Mouse (Mus musculus) adrenal gland, postnatal 25 days (tissue): Measurements from ENCODE around the gene Olfr59. TPM values are rescaled to one million over a fixed set of nuclear protein-coding genes. Genes with fewer than 3 reads are reported as not detected.

Experiments
- DNase-seq: peaks from one replicate; pipeline ENCODE4 v3.0.0; 2021; ENCODE audit warnings: mixed read lengths
- long read RNA-seq: library from polyadenylated mRNA; stranded (forward); transcript quantifications from one replicate; pipeline ENCODE4 v2.0.0, GENCODE M21; 2021
- total RNA-seq: library from RNA; stranded (reverse); gene quantifications from 2 replicates; pipeline ENCODE4 v1.2.3, GENCODE M21; 2021

Olfr59 gene
- total RNA-seq = not detected in 2 replicates
- long read RNA-seq = 0 reads

GRCm38 (mm10) chr11:74283436-74283835 lies at the start of gene Olfr59:
Olfr59 (plus strand) TSS chr11:74283736.
- DNase-seq = no peak

- peak; percentile 7 for DNase-seq
Observed at GRCm38 (mm10) chr11:74241201-74241600, 42.3 kb upstream of the Olfr59 start.

GRCm38 (mm10) chr11:74259508-74259907 lies 24.0 kb upstream of the Olfr59 start, which contains the start of gene Olfr406:
Olfr406 (plus strand) TSS chr11:74259808.
- DNase-seq = no peak

GRCm38 (mm10) chr11:74287256-74287655 lies 3.7 kb downstream of the Olfr59 start:
- no peak for DNase-seq

- no peak for DNase-seq
Observed at GRCm38 (mm10) chr11:74326044-74326443, 42.5 kb downstream of the Olfr59 start.

- DNase-seq = no peak
Observed at GRCm38 (mm10) chr11:74328781-74329180, 45.2 kb downstream of the Olfr59 start.

- no peak for DNase-seq
Observed at GRCm38 (mm10) chr11:74337931-74338330, 54.4 kb downstream of the Olfr59 start, which contains the start of gene Olfr410. Olfr410 (minus strand) TSS chr11:74338031.

Other genes with a start within 250 kb of the Olfr59 start
- gene Olfr139, start 227.2 kb upstream of the Olfr59 start, total RNA-seq = not detected in 2 replicates
- gene Olfr399, start 227.1 kb upstream of the Olfr59 start, total RNA-seq = not detected in 2 replicates
- not detected in 2 replicates for gene Zfp616, start 213.8 kb upstream of the Olfr59 start, total RNA-seq
- gene Olfr401, start 170.0 kb upstream of the Olfr59 start, total RNA-seq = not detected in 2 replicates
- gene Olfr402, start 130.2 kb upstream of the Olfr59 start, total RNA-seq = not detected in 2 replicates
- not detected in 2 replicates for gene Olfr403, start 97.5 kb upstream of the Olfr59 start, total RNA-seq
- gene Olfr43, start 72.4 kb upstream of the Olfr59 start, total RNA-seq = not detected in 2 replicates
- gene Olfr406, start 23.9 kb upstream of the Olfr59 start, total RNA-seq = not detected in 2 replicates
- gene Olfr410, start 54.3 kb downstream of the Olfr59 start, total RNA-seq = not detected in 2 replicates
- gene Olfr411, start 68.9 kb downstream of the Olfr59 start, total RNA-seq = not detected in 2 replicates
- gene Olfr412, start 78.3 kb downstream of the Olfr59 start, total RNA-seq = not detected in 2 replicates